In the genomic region with DNA sequence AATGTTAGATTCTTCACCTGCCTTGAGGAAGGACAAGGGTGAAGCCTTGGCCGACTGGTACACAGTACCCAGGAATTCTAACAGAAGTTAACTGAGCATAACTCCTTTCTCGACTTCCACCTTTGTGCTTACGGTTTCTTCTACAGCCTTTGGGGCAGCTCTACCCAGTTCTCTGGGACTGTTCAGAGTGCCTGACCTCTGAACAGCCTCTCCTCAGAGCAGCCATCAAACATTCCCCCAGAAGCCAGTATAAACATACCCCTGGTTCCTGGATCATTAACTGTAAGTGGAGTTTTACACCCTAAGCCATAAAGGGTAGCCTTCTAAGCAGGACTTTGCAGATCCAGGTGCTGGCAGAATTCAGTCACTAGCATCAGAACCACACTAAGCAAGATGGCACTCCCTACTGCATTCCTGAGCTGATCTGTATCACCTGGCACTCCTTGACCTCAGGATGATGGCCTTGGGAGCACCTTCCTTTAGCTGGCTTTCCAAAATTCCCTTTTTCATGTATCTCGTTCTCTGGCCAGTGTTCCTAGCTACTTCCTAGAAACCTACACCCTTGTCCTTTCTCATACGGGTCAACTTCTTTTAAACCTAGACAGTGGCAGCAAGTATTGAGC, we compare ENCODE assay signal across 21 mouse cellular contexts.
A peak's percentile ranks its signal among the peaks of the same experiment; 100 is the strongest.
DNase-seq lines count a peak whose midpoint lies in the region; ATAC-seq and TF ChIP-seq lines count a peak whose summit lies in the region.
"Had no signal": no experiment of that assay in that cellular context is flagged by ENCODE, and none has a peak within 500 bp of the region (broad histone marks: within the 10 kb centered on the region; RNA-seq: fewer than 3 reads in every experiment).

No protein-coding gene starts in this region.

- peak overlapping the region; percentile 55 for H3K4me2 ChIP-seq in kidney, postnatal 0 days (ENCODE audit: low read length)
- H3K4me2 ChIP-seq: embryonic facial prominence, embryonic 15.5 days; forebrain, embryonic 13.5 days; heart, embryonic 12.5 days; hindbrain, embryonic 15.5 days; liver, embryonic 13.5 days; neural tube, embryonic 13.5 days had no signal

- WGBS in kidney, adult 2 months, result 27% methylated on average over 5 of the region's 5 CpGs
- whole genome bisulfite sequencing in kidney, postnatal 0 days, result 26% methylated on average over 5 of the region's 5 CpGs
- WGBS in cerebellum, adult 2 months, result 94% methylated on average over 5 of the region's 5 CpGs

- peak; percentile 9; the same call in 1 of the 2 replicates for ATAC-seq in kidney, postnatal 0 days (replicated peaks; ENCODE audit: low FRiP score, low read depth)
- ATAC-seq: midbrain, embryonic 16.5 days had no signal

- no peak for TF ChIP-seq POLR2A in kidney, adult 2 months (IDR thresholded peaks at IDR 0.05; ENCODE audit: low read depth, low read length)
- no peak for TF ChIP-seq POLR2A in cerebellum, adult 2 months (IDR thresholded peaks at IDR 0.05; ENCODE audit: borderline replicate concordance, insufficient read depth, low read length)

- H3K4me3 ChIP-seq in kidney, adult 2 months (ENCODE audit: insufficient read depth, low read depth, low read length), result peak overlapping the region; percentile 17; the same call in 1 of the 2 replicates
- H3K4me3 ChIP-seq in kidney, postnatal 0 days (replicated peaks; ENCODE audit: low read depth, low read length), result no peak overlapping the region
- no peak overlapping the region for H3K4me3 ChIP-seq in cerebellum, adult 2 months (replicated peaks; ENCODE audit: insufficient read depth, low read depth, low read length)
- H3K4me3 ChIP-seq: embryonic facial prominence, embryonic 10.5 days; embryonic facial prominence, embryonic 15.5 days; forebrain, embryonic 13.5 days; heart, adult 2 months; heart, embryonic 12.5 days; hindbrain, embryonic 15.5 days; liver, embryonic 13.5 days; midbrain, embryonic 10.5 days; neural tube, embryonic 13.5 days had no signal

- H3K9me3 ChIP-seq in kidney, postnatal 0 days (replicated peaks; ENCODE audit: low read length), result no peaks in the 10 kb centered on the region
- H3K9me3 ChIP-seq: embryonic facial prominence, embryonic 10.5 days; embryonic facial prominence, embryonic 15.5 days; forebrain, embryonic 13.5 days; heart, embryonic 12.5 days; hindbrain, embryonic 15.5 days; liver, embryonic 13.5 days; midbrain, embryonic 10.5 days; neural tube, embryonic 13.5 days had no signal

- H3K4me1 ChIP-seq in kidney, adult 2 months (ENCODE audit: control insufficient read depth, insufficient read depth, low read length), result peaks cover 13% of the 10 kb centered on the region; the same call in 1 of the 2 replicates
- H3K4me1 ChIP-seq in kidney, postnatal 0 days (replicated peaks; ENCODE audit: insufficient read depth, low read length), result peaks cover 8% of the 10 kb centered on the region
- peaks cover 9% of the 10 kb centered on the region; the same call in 1 of the 2 replicates for H3K4me1 ChIP-seq in cerebellum, adult 2 months (ENCODE audit: control insufficient read depth, insufficient read depth, low read length)

- no peak overlapping the region for H3K9ac ChIP-seq in kidney, postnatal 0 days (ENCODE audit: low read depth, low read length)
- H3K9ac ChIP-seq: embryonic facial prominence, embryonic 15.5 days; forebrain, embryonic 13.5 days; heart, embryonic 12.5 days; hindbrain, embryonic 15.5 days; liver, embryonic 13.5 days; neural tube, embryonic 13.5 days had no signal

- H3K36me3 ChIP-seq in kidney, adult 2 months (ENCODE audit: control insufficient read depth, insufficient read depth, low read length), result no peaks in the 10 kb centered on the region
- H3K36me3 ChIP-seq in kidney, postnatal 0 days (ENCODE audit: insufficient read depth, low read length), result peaks cover 12% of the 10 kb centered on the region; the same call in 1 of the 2 replicates
- H3K36me3 ChIP-seq: hindbrain, embryonic 15.5 days; liver, embryonic 13.5 days had no signal

- no peaks in the 10 kb centered on the region for H3K27me3 ChIP-seq in kidney, adult 2 months (replicated peaks; ENCODE audit: control insufficient read depth, insufficient read depth, low read length)
- no peaks in the 10 kb centered on the region for H3K27me3 ChIP-seq in kidney, postnatal 0 days (ENCODE audit: insufficient read depth, low read length)
- H3K27me3 ChIP-seq in cerebellum, adult 2 months (ENCODE audit: control insufficient read depth, insufficient read depth, low read length), result no peaks in the 10 kb centered on the region
- H3K27me3 ChIP-seq: embryonic facial prominence, embryonic 15.5 days; forebrain, embryonic 13.5 days; heart, embryonic 12.5 days; hindbrain, embryonic 15.5 days; liver, embryonic 13.5 days; neural tube, embryonic 13.5 days had no signal

- peak overlapping the region; percentile 73 for H3K27ac ChIP-seq in kidney, adult 2 months (ENCODE audit: insufficient read depth, low read depth, low read length)
- peak overlapping the region; percentile 47 for H3K27ac ChIP-seq in kidney, postnatal 0 days
- no peak overlapping the region for H3K27ac ChIP-seq in cerebellum, adult 2 months (ENCODE audit: insufficient read depth, low read length)
- H3K27ac ChIP-seq: embryonic facial prominence, embryonic 10.5 days; embryonic facial prominence, embryonic 15.5 days; forebrain, embryonic 13.5 days; heart, adult 2 months; hindbrain, embryonic 15.5 days; liver, embryonic 13.5 days; macrophage; midbrain, embryonic 10.5 days; neural tube, embryonic 13.5 days had no signal

- DNase-seq in kidney, adult 2 months, result peak; percentile 42
- DNase-seq in kidney, postnatal 10 days, result no peak
- DNase-seq in ES-CJ7 (ENCODE audit: low read depth, low spot score), result peak; percentile 67
- DNase-seq in ZHBTc4 (ENCODE audit: low read depth, low spot score), result peak; percentile 70
- peak; percentile 61 for DNase-seq in kidney, postnatal 0 days (ENCODE audit: low spot score)
- DNase-seq in heart, postnatal 4 days, result no peak
- DNase-seq in urinary bladder, postnatal 14 days (ENCODE audit: low spot score), result no peak
- no peak for DNase-seq in cerebellum, adult 2 months
- DNase-seq: adrenal gland, adult 8-10 months; cerebellum, adult 8-10 months had no signal

- no peak for TF ChIP-seq CTCF in kidney, adult 2 months (conservative IDR thresholded peaks at IDR 0.05; ENCODE audit: insufficient read depth, insufficient read length, low read depth, low read length)
- no peak for TF ChIP-seq CTCF in kidney, postnatal 0 days (IDR thresholded peaks at IDR 0.05; ENCODE audit: low read depth)
- TF ChIP-seq CTCF in cerebellum, adult 2 months (IDR thresholded peaks at IDR 0.05; ENCODE audit: borderline replicate concordance, insufficient read depth, low read depth, low read length), result no peak

Comparison
In these comparisons a context has a peak if more than half of its experiments do, and no peak if none do; other contexts are left out.
1. DNase-seq: peak in kidney, adult 2 months (single experiment), ES-CJ7 (single experiment), ZHBTc4 (single experiment) and kidney, postnatal 0 days (single experiment); none in kidney, postnatal 10 days (single experiment), heart, postnatal 4 days (single experiment), urinary bladder, postnatal 14 days (single experiment) and cerebellum, adult 2 months (0 of 2).